Mouse (Mus musculus) lung, postnatal 36 days (tissue): ENCODE results near the gene Gm44596.

Experiments used
- DNase-seq: peaks from one replicate; pipeline ENCODE4 v3.0.0; 2022; ENCODE audit warnings: mixed read lengths

The Gm44596 gene

GRCm38 (mm10) chr6:128375192-128375591 lies at the start of gene Gm44596, which contains the start of gene Tex52:
Gene Gm44596 (plus strand): TSS chr6:128375503.
Gene Tex52 (plus strand): TSS chr6:128375456.
- peak; percentile 69 for DNase-seq

GRCm38 (mm10) chr6:128334397-128335124 lies 40.7 kb upstream of the Gm44596 start:
- peak; percentile 91 for DNase-seq

- no peak for DNase-seq
Observed at GRCm38 (mm10) chr6:128337467-128337866, 37.8 kb upstream of the Gm44596 start.

- no peak for DNase-seq
Observed at GRCm38 (mm10) chr6:128338876-128339275, 36.4 kb upstream of the Gm44596 start.

GRCm38 (mm10) chr6:128341956-128342723 lies 33.2 kb upstream of the Gm44596 start:
- DNase-seq: no peak

GRCm38 (mm10) chr6:128345623-128346022 lies 29.7 kb upstream of the Gm44596 start:
- DNase-seq: no peak

- no peak for DNase-seq
Observed at GRCm38 (mm10) chr6:128346782-128347181, 28.5 kb upstream of the Gm44596 start.

GRCm38 (mm10) chr6:128349711-128350110 lies 25.6 kb upstream of the Gm44596 start:
- peak; percentile 10 for DNase-seq

- no peak for DNase-seq
Observed at GRCm38 (mm10) chr6:128354140-128354539, 21.2 kb upstream of the Gm44596 start.

GRCm38 (mm10) chr6:128355201-128355681 lies 20.1 kb upstream of the Gm44596 start:
- peak; percentile 34 for DNase-seq

GRCm38 (mm10) chr6:128355726-128356416 lies 19.4 kb upstream of the Gm44596 start, which contains the start of gene Tulp3:
Gene Tulp3 (minus strand): TSS chr6:128355851.
- DNase-seq: peak; percentile 96

- DNase-seq: peak; percentile 82
Observed at GRCm38 (mm10) chr6:128358999-128359398, 16.3 kb upstream of the Gm44596 start.

- no peak for DNase-seq
Observed at GRCm38 (mm10) chr6:128361901-128362300, 13.4 kb upstream of the Gm44596 start.

GRCm38 (mm10) chr6:128362381-128363006 lies 12.8 kb upstream of the Gm44596 start, which contains the start of the genes Rhno1 and Foxm1:
Gene Rhno1 (minus strand): TSS chr6:128362911.
Gene Foxm1 (plus strand): TSS chr6:128362967.
- peak; percentile 88 for DNase-seq

- peak; percentile 14 for DNase-seq
Observed at GRCm38 (mm10) chr6:128363007-128363825, 12.1 kb upstream of the Gm44596 start.

- DNase-seq: no peak
Observed at GRCm38 (mm10) chr6:128364721-128365120, 10.6 kb upstream of the Gm44596 start.

- DNase-seq: no peak
Observed at GRCm38 (mm10) chr6:128366466-128366865, 8.8 kb upstream of the Gm44596 start.

GRCm38 (mm10) chr6:128370040-128370439 lies 5.3 kb upstream of the Gm44596 start:
- DNase-seq: no peak

- no peak for DNase-seq
Observed at GRCm38 (mm10) chr6:128376371-128377085, 1.2 kb downstream of the Gm44596 start.

GRCm38 (mm10) chr6:128379636-128380035 lies 4.3 kb downstream of the Gm44596 start:
- DNase-seq: no peak
